Mouse (Mus musculus) lung, postnatal 0 days (tissue): ENCODE results near the gene Vcan. TPM values are rescaled to one million over a fixed set of nuclear protein-coding genes. Genes with fewer than 3 reads are reported as not detected.

Experiments
- ATAC-seq: fragments of 200-750 bp; cut with Nextera tagmentation; 2 replicates; pipeline ENCODE4 v1.8.0; 2017; ENCODE audit warnings: moderate library complexity
- DNase-seq: peaks from one replicate; pipeline ENCODE4 v3.0.0-alpha.2; 2016; ENCODE audit warnings: low spot score
- H3K27ac ChIP-seq: fragments of 300-500 bp; sonication (generic); 2 replicates; pipeline ENCODE4 v1.5.1; 2014; ENCODE audit warnings: antibody characterized with exemption, mild to moderate bottlenecking, low read length, mixed read lengths
- H3K27me3 ChIP-seq: fragments of 300-500 bp; sonication (generic); replicated peaks from 2 replicates; pipeline ENCODE4 v1.6.1; 2014; ENCODE audit warnings: low read length, mixed read lengths; ENCODE audit not compliant: insufficient read depth
- H3K36me3 ChIP-seq: fragments of 300-500 bp; sonication (generic); 2 replicates; pipeline ENCODE4 v1.6.1; 2014; ENCODE audit warnings: low read length, mixed read lengths; ENCODE audit not compliant: insufficient read depth
- H3K4me1 ChIP-seq: fragments of 300-500 bp; sonication (generic); 2 replicates; pipeline ENCODE4 v1.6.1; 2014; ENCODE audit warnings: antibody characterized with exemption, low read depth, low read length, mixed read lengths; ENCODE audit not compliant: insufficient read depth
- H3K4me2 ChIP-seq: fragments of 300-500 bp; sonication (generic); replicated peaks from 2 replicates; pipeline ENCODE4 v1.6.1; 2014; ENCODE audit warnings: low read depth, mild to moderate bottlenecking, low read length, moderate library complexity, mixed read lengths
- H3K4me3 ChIP-seq: fragments of 300-500 bp; sonication (generic); 2 replicates; pipeline ENCODE4 v1.5.1; 2014; ENCODE audit warnings: low read depth, low read length
- H3K9ac ChIP-seq: fragments of 300-500 bp; sonication (generic); replicated peaks from 2 replicates; pipeline ENCODE4 v1.6.1; 2014; ENCODE audit warnings: low read depth, mild to moderate bottlenecking
- H3K9me3 ChIP-seq: fragments of 300-500 bp; sonication (generic); 2 replicates; pipeline ENCODE4 v1.6.1; 2016; ENCODE audit warnings: low read length, mixed read lengths
- CTCF ChIP-seq: IDR thresholded peaks from 2 replicates; pipeline ENCODE4 v1.5.1; 2016; ENCODE audit warnings: antibody characterized with exemption, mild to moderate bottlenecking
- EP300 ChIP-seq: IDR thresholded peaks from 2 replicates; pipeline ENCODE4 v1.6.1; 2016; ENCODE audit warnings: antibody characterized with exemption, mild to moderate bottlenecking, control low read depth
- WGBS: fragments of 180-500 bp; shearing (Covaris S2); extraction: QIAGEN DNeasy Blood & Tissue Kit; methylation state at CpG from one replicate; pipeline ENCODE4 v1.1.7; 2014; 5-methylcytosine and 5-hydroxymethylcytosine counted together
- polyA plus RNA-seq: library from polyadenylated mRNA; unstranded; fragments of >200 nt; fragmentation: Nextera tagmentation; extraction: Ambion mirVana; gene quantifications from 2 replicates; pipeline ENCODE4 v1.2.1, GENCODE M21; 2015

Vcan gene
- polyA plus RNA-seq, 1 experiment from 2014 or later = 12.1 TPM

DNA sequence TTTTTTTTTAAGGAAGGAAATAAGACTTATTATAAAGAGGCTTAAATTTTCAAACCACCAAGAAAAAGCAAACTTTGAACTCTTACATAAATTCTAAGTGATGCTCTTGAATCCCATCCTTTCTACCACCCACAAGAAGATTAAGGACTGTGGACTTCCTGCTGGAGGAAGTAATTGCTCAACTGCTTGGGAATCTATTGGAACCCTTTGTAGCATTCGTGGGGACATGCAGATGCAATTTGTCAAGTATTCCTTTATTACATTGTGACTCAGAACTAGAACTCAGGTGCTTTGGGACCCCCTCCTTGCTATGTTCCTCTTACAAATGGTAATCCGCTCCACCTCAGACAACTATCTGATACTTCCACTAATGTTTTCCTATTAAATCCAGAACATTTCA, 4.0 kb downstream of the Vcan start:
- Histone ChIP-seq H3K4me2 (no peak overlapping the region), H3K27me3 (no peaks in the 10 kb centered on the region), H3K9ac (no peak overlapping the region), H3K27ac (peak overlapping the region; percentile 76; the same call in 1 of the 2 replicates), H3K9me3 (no peaks in the 10 kb centered on the region), H3K4me3 (no peak overlapping the region), H3K36me3 (no peaks in the 10 kb centered on the region), H3K4me1 (peaks cover 3% of the 10 kb centered on the region; the same call in 1 of the 2 replicates)
- DNase-seq (peak; percentile 12), ATAC-seq (no peak)
- 42% methylated on average over 2 of the region's 2 CpGs for WGBS
- TF ChIP-seq EP300 (no peak), CTCF (no peak)

GRCm38 (mm10) chr13:89735111-89735510, 7.2 kb downstream of the Vcan start:
- H3K9ac ChIP-seq = no peak overlapping the region
- WGBS = 26% methylated on average over 5 of the region's 5 CpGs
- H3K27ac ChIP-seq = peak overlapping the region; percentile 62
- H3K4me2 ChIP-seq = no peak overlapping the region
- H3K4me3 ChIP-seq = no peak overlapping the region
- no peaks in the 10 kb centered on the region for H3K9me3 ChIP-seq
- H3K36me3 ChIP-seq = no peaks in the 10 kb centered on the region
- H3K4me1 ChIP-seq = no peaks in the 10 kb centered on the region
- TF ChIP-seq CTCF = no peak
- TF ChIP-seq EP300 = no peak
- H3K27me3 ChIP-seq = no peaks in the 10 kb centered on the region
- DNase-seq (peak; percentile 72), ATAC-seq (peak; percentile 20)

DNA sequence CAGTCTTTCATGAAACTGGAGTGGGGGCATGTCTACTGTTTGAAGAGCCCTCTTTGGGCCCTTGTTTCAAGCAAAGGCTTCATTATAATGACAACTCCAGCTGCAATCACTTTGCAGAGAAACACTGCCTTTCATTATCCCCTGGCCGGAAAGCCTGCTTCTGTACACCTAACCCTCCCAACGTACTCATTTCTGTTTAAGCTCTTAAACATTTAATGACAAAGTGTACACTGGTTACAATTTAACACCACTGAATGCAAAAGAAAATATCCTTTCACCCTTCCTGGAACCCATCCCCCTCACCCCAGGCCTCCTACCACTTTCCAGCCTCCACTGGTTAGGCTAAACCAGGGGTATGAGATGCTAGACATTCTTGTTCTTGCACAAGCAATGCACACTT, 15.8 kb downstream of the Vcan start:
- ATAC-seq (no peak), DNase-seq (no peak)
- Histone ChIP-seq H3K4me1 (no peaks in the 10 kb centered on the region), H3K4me2 (no peak overlapping the region), H3K9me3 (no peaks in the 10 kb centered on the region), H3K36me3 (no peaks in the 10 kb centered on the region), H3K4me3 (no peak overlapping the region), H3K27me3 (no peaks in the 10 kb centered on the region), H3K27ac (no peak overlapping the region), H3K9ac (no peak overlapping the region)
- no peak for TF ChIP-seq CTCF
- WGBS = 54% methylated on average over 2 of the region's 2 CpGs

DNA sequence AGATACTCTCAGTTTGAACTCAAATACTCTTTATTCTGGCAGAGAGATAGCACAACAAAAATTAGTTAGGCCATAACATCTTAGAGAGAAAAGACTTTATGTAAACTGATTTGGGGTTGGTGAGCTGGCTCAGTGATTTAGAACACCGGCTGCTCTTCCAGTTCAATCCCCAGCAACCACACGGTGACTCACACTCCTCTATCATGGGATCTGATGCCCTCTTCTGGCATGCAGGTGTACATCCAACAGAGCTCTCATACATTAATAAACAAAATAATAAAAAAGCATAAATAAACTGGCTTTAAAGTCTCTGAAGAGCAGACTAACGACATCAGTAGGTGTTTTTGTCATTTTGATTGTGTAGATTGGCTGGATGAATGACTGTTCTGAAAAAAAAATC, 21.8 kb downstream of the Vcan start:
- Histone ChIP-seq H3K4me3 (no peak overlapping the region), H3K9me3 (no peaks in the 10 kb centered on the region), H3K4me2 (no peak overlapping the region), H3K27ac (no peak overlapping the region), H3K4me1 (no peaks in the 10 kb centered on the region), H3K36me3 (no peaks in the 10 kb centered on the region), H3K27me3 (no peaks in the 10 kb centered on the region), H3K9ac (no peak overlapping the region)
- DNase-seq = no peak
- ATAC-seq = no peak
- TF ChIP-seq EP300 = no peak
- peak; percentile 27; the same call in 1 of the 2 replicates for TF ChIP-seq CTCF
- WGBS = 50% methylated on average over 3 of the region's 3 CpGs

GRCm38 (mm10) chr13:89709497-89710201, 32.7 kb downstream of the Vcan start:
- Histone ChIP-seq H3K4me1 (no peaks in the 10 kb centered on the region), H3K9me3 (no peaks in the 10 kb centered on the region), H3K36me3 (no peaks in the 10 kb centered on the region), H3K9ac (no peak overlapping the region), H3K27me3 (no peaks in the 10 kb centered on the region), H3K4me2 (no peak overlapping the region), H3K27ac (no peak overlapping the region), H3K4me3 (no peak overlapping the region)
- DNase-seq = no peak
- TF ChIP-seq EP300 (no peak), CTCF (no peak)
- WGBS = 42% methylated on average over 4 of the region's 4 CpGs
- no peak for ATAC-seq

GRCm38 (mm10) chr13:89708151-89708927, 34.0 kb downstream of the Vcan start:
- no peaks in the 10 kb centered on the region for H3K4me1 ChIP-seq
- TF ChIP-seq EP300 (no peak), CTCF (no peak)
- DNase-seq (peak; percentile 65), ATAC-seq (peak; percentile 48)
- no peaks in the 10 kb centered on the region for H3K27me3 ChIP-seq
- WGBS = 60% methylated on average over 7 of the region's 7 CpGs
- no peak overlapping the region for H3K27ac ChIP-seq
- H3K4me2 ChIP-seq = no peak overlapping the region
- no peaks in the 10 kb centered on the region for H3K9me3 ChIP-seq
- no peak overlapping the region for H3K9ac ChIP-seq
- no peak overlapping the region for H3K4me3 ChIP-seq
- H3K36me3 ChIP-seq = no peaks in the 10 kb centered on the region
